Mouse (Mus musculus): ENCODE measurements around the gene Cfap299. TPM values are rescaled to one million over a fixed set of nuclear protein-coding genes. Genes with fewer than 3 reads are reported as not detected.
"Not testable (repeated sequence)": the region's sequence is repeated elsewhere in the genome, so short reads cannot be mapped to it uniquely, and the experiment has no call there.

Cfap299 gene
- polyA plus RNA-seq (2015; fragmentation: Nextera tagmentation; extraction: Ambion mirVana), result 1.6 and 2.3 TPM in 2 replicates

- Histone ChIP-seq H3K4me2 (peak within 1 kb of the TSS; percentile 98), H3K4me3 (peak within 1 kb of the TSS; percentile 61), H3K27ac (replicated peaks) (no peak within 1 kb of the TSS), H3K9me3 (no peaks in the 10 kb centered on the region), H3K27me3 (peaks cover 19% of the 10 kb centered on the region), H3K9ac (peak within 1 kb of the TSS; percentile 37), H3K4me1 (replicated peaks) (peaks cover 4% of the 10 kb centered on the region), H3K36me3 (no peaks in the 10 kb centered on the region)
- peak; percentile 96 for ATAC-seq (ENCODE audit: low FRiP score, low read depth)
- 1% methylated on average over 46 of the region's 46 CpGs for WGBS
These were observed at the start of gene Cfap299 for GRCm38 (mm10) chr5:98328848-98329624. Gene Cfap299 (plus strand): TSS chr5:98329304.

GRCm38 (mm10) chr5:98281993-98282392 is 47.1 kb upstream of the Cfap299 start:
- peak overlapping the region; percentile 34 for H3K4me2 ChIP-seq
- no peak overlapping the region for H3K4me3 ChIP-seq
- no peak for ATAC-seq (ENCODE audit: low FRiP score, low read depth)
- 0 out of 2 replicates have a peak, but pooled peaks cover 7% of the 10 kb centered on the region for H3K4me1 ChIP-seq (replicated peaks)
- H3K36me3 ChIP-seq, result no peaks in the 10 kb centered on the region
- WGBS, result 29% methylated on average over 9 of the region's 9 CpGs
- H3K27me3 ChIP-seq, result no peaks in the 10 kb centered on the region
- H3K9ac ChIP-seq, result no peak overlapping the region
- no peak overlapping the region for H3K27ac ChIP-seq (replicated peaks)
- H3K9me3 ChIP-seq, result no peaks in the 10 kb centered on the region

GRCm38 (mm10) chr5:98283696-98284478 is 45.2 kb upstream of the Cfap299 start:
- Histone ChIP-seq H3K4me1 (replicated peaks) (0 out of 2 replicates have a peak, but pooled peaks cover 7% of the 10 kb centered on the region), H3K4me3 (no peak overlapping the region), H3K36me3 (no peaks in the 10 kb centered on the region), H3K9ac (no peak overlapping the region), H3K27ac (replicated peaks) (no peak overlapping the region), H3K9me3 (no peaks in the 10 kb centered on the region), H3K27me3 (no peaks in the 10 kb centered on the region), H3K4me2 (no peak overlapping the region)
- WGBS, result 44% methylated on average over 17 of the region's 17 CpGs
- no peak for ATAC-seq (ENCODE audit: low FRiP score, low read depth)

GRCm38 (mm10) chr5:98290642-98291041 is 38.5 kb upstream of the Cfap299 start:
- H3K9me3 ChIP-seq, result no peaks in the 10 kb centered on the region
- peaks cover 17% of the 10 kb centered on the region for H3K27me3 ChIP-seq
- no peak overlapping the region for H3K4me2 ChIP-seq
- peaks cover 13% of the 10 kb centered on the region for H3K4me1 ChIP-seq (replicated peaks)
- no peak overlapping the region for H3K4me3 ChIP-seq
- WGBS, result 78% methylated on average over 8 of the region's 8 CpGs
- no peaks in the 10 kb centered on the region for H3K36me3 ChIP-seq
- no peak overlapping the region for H3K27ac ChIP-seq (replicated peaks)
- no peak for ATAC-seq (ENCODE audit: low FRiP score, low read depth)
- no peak overlapping the region for H3K9ac ChIP-seq

GRCm38 (mm10) chr5:98292388-98293048 is 36.6 kb upstream of the Cfap299 start:
- Histone ChIP-seq H3K4me2 (peak overlapping the region; percentile 50), H3K4me1 (replicated peaks) (peaks cover 13% of the 10 kb centered on the region), H3K9me3 (no peaks in the 10 kb centered on the region), H3K27me3 (peaks cover 17% of the 10 kb centered on the region), H3K36me3 (no peaks in the 10 kb centered on the region), H3K9ac (peak overlapping the region; percentile 31; the same call in 1 of the 2 replicates), H3K27ac (replicated peaks) (no peak overlapping the region), H3K4me3 (peak overlapping the region; percentile 24)
- WGBS, result 1% methylated on average over 19 of the region's 19 CpGs
- peak; percentile 45; the same call in 1 of the 2 replicates for ATAC-seq (ENCODE audit: low FRiP score, low read depth)

- WGBS, result under 1% methylated on average over 12 of the region's 12 CpGs
- Histone ChIP-seq H3K36me3 (no peaks in the 10 kb centered on the region), H3K27me3 (peaks cover 17% of the 10 kb centered on the region), H3K4me1 (replicated peaks) (peaks cover 13% of the 10 kb centered on the region), H3K4me2 (peak overlapping the region; percentile 50), H3K4me3 (peak overlapping the region; percentile 24), H3K9me3 (no peaks in the 10 kb centered on the region), H3K9ac (peak overlapping the region; percentile 31; the same call in 1 of the 2 replicates), H3K27ac (replicated peaks) (no peak overlapping the region)
- ATAC-seq (ENCODE audit: low FRiP score, low read depth), result 0 out of 2 replicates have a peak, but pooled peaks have one; percentile 3
These were observed 35.9 kb upstream of the Cfap299 start for GRCm38 (mm10) chr5:98293049-98293715.

- Histone ChIP-seq H3K27ac (replicated peaks) (no peak overlapping the region), H3K4me2 (no peak overlapping the region), H3K9me3 (no peaks in the 10 kb centered on the region), H3K4me1 (replicated peaks) (no peaks in the 10 kb centered on the region), H3K27me3 (no peaks in the 10 kb centered on the region), H3K4me3 (no peak overlapping the region), H3K9ac (no peak overlapping the region), H3K36me3 (no peaks in the 10 kb centered on the region)
- ATAC-seq (ENCODE audit: low FRiP score, low read depth), result no peak
- 82% methylated on average over 4 of the region's 4 CpGs for WGBS
These were observed 29.0 kb upstream of the Cfap299 start for GRCm38 (mm10) chr5:98300079-98300478.

- H3K9ac ChIP-seq, result no peak overlapping the region
- H3K4me3 ChIP-seq, result no peak overlapping the region
- peaks cover 3% of the 10 kb centered on the region; the same call in 1 of the 2 replicates for H3K4me1 ChIP-seq (replicated peaks)
- H3K36me3 ChIP-seq, result no peaks in the 10 kb centered on the region
- 88% methylated on average over 4 of the region's 4 CpGs for WGBS
- no peak overlapping the region for H3K27ac ChIP-seq (replicated peaks)
- no peak overlapping the region for H3K4me2 ChIP-seq
- H3K27me3 ChIP-seq, result no peaks in the 10 kb centered on the region
- H3K9me3 ChIP-seq, result no peaks in the 10 kb centered on the region
- no peak for ATAC-seq (ENCODE audit: low FRiP score, low read depth)
These were observed 23.4 kb upstream of the Cfap299 start for GRCm38 (mm10) chr5:98305673-98306072.

- ATAC-seq (ENCODE audit: low FRiP score, low read depth), result no peak
- Histone ChIP-seq H3K4me3 (no peak overlapping the region), H3K9me3 (no peaks in the 10 kb centered on the region), H3K4me2 (peak overlapping the region; percentile 3; the same call in 1 of the 2 replicates), H3K27me3 (no peaks in the 10 kb centered on the region), H3K9ac (no peak overlapping the region), H3K27ac (replicated peaks) (no peak overlapping the region), H3K4me1 (replicated peaks) (peaks cover 3% of the 10 kb centered on the region; the same call in 1 of the 2 replicates), H3K36me3 (no peaks in the 10 kb centered on the region)
- WGBS, result 29% methylated on average over 9 of the region's 9 CpGs
These were observed 22.6 kb upstream of the Cfap299 start for GRCm38 (mm10) chr5:98306528-98306927.

- peaks cover 4% of the 10 kb centered on the region for H3K4me1 ChIP-seq (replicated peaks)
- H3K4me3 ChIP-seq, result no peak overlapping the region
- WGBS, result 87% methylated on average over 2 of the region's 2 CpGs
These were observed 2.5 kb upstream of the Cfap299 start for GRCm38 (mm10) chr5:98326625-98327024.

GRCm38 (mm10) chr5:98343751-98344150 is 14.6 kb downstream of the Cfap299 start:
- H3K9me3 ChIP-seq; H3K27ac ChIP-seq (replicated peaks); H3K27me3 ChIP-seq; H3K4me1 ChIP-seq (replicated peaks); H3K4me3 ChIP-seq; H3K9ac ChIP-seq; ATAC-seq (ENCODE audit: low FRiP score, low read depth); H3K36me3 ChIP-seq; H3K4me2 ChIP-seq: not testable (repeated sequence)
- WGBS, result 92% methylated on average over 16 of the region's 16 CpGs

More at GRCm38 (mm10) chr5:98326625-98327024, 2.5 kb upstream of the Cfap299 start:
- H3K9me3 ChIP-seq, result no peaks in the 10 kb centered on the region
- H3K4me2 ChIP-seq, result no peak overlapping the region
- peaks cover 19% of the 10 kb centered on the region for H3K27me3 ChIP-seq
- H3K9ac ChIP-seq, result no peak overlapping the region
- no peak overlapping the region for H3K27ac ChIP-seq (replicated peaks)
- no peaks in the 10 kb centered on the region for H3K36me3 ChIP-seq
- ATAC-seq (ENCODE audit: low FRiP score, low read depth), result no peak

Measured in hindbrain, embryonic 15.5 days (tissue).